Mouse (Mus musculus) heart, postnatal 0 days (tissue): Measurements from ENCODE around the gene Hjurp. TPM values are rescaled to one million over a fixed set of nuclear protein-coding genes. Genes with fewer than 3 reads are reported as not detected.

Experiments used
- ATAC-seq: fragments of 200-750 bp; cut with Nextera tagmentation; 2 replicates; pipeline ENCODE4 v1.8.0; 2017; ENCODE audit warnings: low read depth, moderate number of reproducible peaks, moderate library complexity; ENCODE audit not compliant: insufficient read depth
- DNase-seq: peaks from one replicate; pipeline ENCODE4 v3.0.0-alpha.2; 2016; ENCODE audit warnings: low spot score
- H3K27ac ChIP-seq: fragments of 300-500 bp; sonication (generic); 2 replicates; pipeline ENCODE4 v1.5.1; 2014; ENCODE audit warnings: low read depth, mild to moderate bottlenecking
- H3K27me3 ChIP-seq: fragments of 300-500 bp; sonication (generic); 2 replicates; pipeline ENCODE4 v1.6.1; 2014; ENCODE audit warnings: low read length, mixed read lengths; ENCODE audit not compliant: control insufficient read depth, insufficient read depth
- H3K36me3 ChIP-seq: fragments of 300-500 bp; sonication (generic); replicated peaks from 2 replicates; pipeline ENCODE4 v1.6.1; 2014; ENCODE audit warnings: low read length, mixed read lengths; ENCODE audit not compliant: control insufficient read depth, insufficient read depth
- H3K4me1 ChIP-seq: fragments of 300-500 bp; sonication (generic); 2 replicates; pipeline ENCODE4 v1.6.1; 2014; ENCODE audit warnings: antibody characterized with exemption; ENCODE audit not compliant: control insufficient read depth, insufficient read depth
- H3K4me2 ChIP-seq: fragments of 300-500 bp; sonication (generic); 2 replicates; pipeline ENCODE4 v1.6.1; 2014; ENCODE audit warnings: low read depth, mild to moderate bottlenecking, low read length, moderate library complexity
- H3K4me3 ChIP-seq: fragments of 300-500 bp; sonication (generic); 2 replicates; pipeline ENCODE4 v1.5.1; 2014; ENCODE audit warnings: low read depth, low read length
- H3K9ac ChIP-seq: fragments of 300-500 bp; sonication (generic); replicated peaks from 2 replicates; pipeline ENCODE4 v1.6.1; 2014; ENCODE audit warnings: low read depth, low read length, mixed read lengths
- H3K9me3 ChIP-seq: fragments of 300-500 bp; sonication (generic); replicated peaks from 2 replicates; pipeline ENCODE4 v1.6.1; 2016; ENCODE audit warnings: low read length; ENCODE audit not compliant: control insufficient read depth
- CTCF ChIP-seq: IDR thresholded peaks from 2 replicates; pipeline ENCODE4 v1.5.1; 2016; ENCODE audit warnings: antibody characterized with exemption, control low read depth, low read depth
- EP300 ChIP-seq: IDR thresholded peaks from 2 replicates; pipeline ENCODE4 v1.6.1; 2016; ENCODE audit warnings: antibody characterized with exemption, low read depth
- WGBS: fragments of 180-500 bp; shearing (Covaris S2); extraction: QIAGEN DNeasy Blood & Tissue Kit; methylation state at CpG from one replicate; pipeline ENCODE4 v1.1.7; 2014; 5-methylcytosine and 5-hydroxymethylcytosine counted together
- polyA plus RNA-seq: library from polyadenylated mRNA; unstranded; fragments of >200 nt; fragmentation: Nextera tagmentation; extraction: Ambion mirVana; gene quantifications from 2 replicates; pipeline ENCODE4 v1.2.1, GENCODE M21; 2015
- total RNA-seq: library from RNA; depleted of rRNA; stranded (reverse); fragments of >200 nt; gene quantifications from 2 replicates; pipeline ENCODE4 v1.2.3, GENCODE M21; 2014; ENCODE audit warnings: low replicate concordance; rRNA removed

Gene Hjurp
- total RNA-seq (95.2 and 97.3 TPM in 2 replicates), polyA plus RNA-seq (28.0 and 29.3 TPM in 2 replicates)

DNA sequence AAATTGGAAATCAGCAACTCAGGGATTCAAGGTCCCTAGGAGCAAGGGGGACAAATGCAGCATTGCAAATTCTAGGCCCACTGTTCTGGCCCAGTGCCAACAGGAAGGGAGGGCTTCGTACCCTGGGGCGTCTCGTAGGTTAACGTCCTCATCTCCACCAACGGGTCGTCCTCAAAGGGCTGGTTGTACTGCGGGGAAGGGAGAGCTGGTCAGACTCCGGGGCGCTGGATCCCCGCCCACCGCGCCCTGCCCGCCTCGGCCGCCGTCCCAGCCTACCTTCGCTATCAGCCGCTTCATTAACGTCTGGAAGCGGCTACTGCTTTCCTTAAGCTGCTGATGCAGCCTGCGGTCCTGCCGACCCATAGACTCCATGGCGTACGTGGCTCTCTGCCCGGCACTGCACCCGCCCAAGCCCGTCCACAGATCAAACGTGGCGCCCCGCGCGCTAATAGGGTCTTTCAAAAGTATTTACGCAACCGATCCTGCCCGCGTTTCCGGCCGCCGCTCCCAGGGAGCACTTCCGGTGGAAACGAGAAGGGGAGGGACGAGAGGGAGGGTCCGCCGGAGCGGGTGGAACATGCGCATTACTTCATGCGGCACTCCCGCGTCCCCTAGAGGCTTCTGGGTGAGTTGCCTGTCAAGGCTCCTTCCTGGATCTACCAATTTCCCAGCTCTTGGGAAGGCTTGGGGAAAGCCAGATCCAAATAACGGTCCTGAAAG is at the start of gene Hjurp, which contains the start of gene Trpm8:
Gene Hjurp, minus strand, starts transcription at position 536 of the 720 bp plus-strand sequence.
Gene Trpm8, plus strand, starts transcription at position 564 of the 720 bp plus-strand sequence.
- Histone ChIP-seq H3K9me3 (no peaks in the 10 kb centered on the region), H3K27ac (peak within 1 kb of the TSS; percentile 78), H3K9ac (peak within 1 kb of the TSS; percentile 69), H3K4me1 (peaks cover 26% of the 10 kb centered on the region), H3K36me3 (peaks cover 38% of the 10 kb centered on the region), H3K27me3 (no peaks in the 10 kb centered on the region), H3K4me2 (peak within 1 kb of the TSS; percentile 62), H3K4me3 (peak within 1 kb of the TSS; percentile 57)
- TF ChIP-seq CTCF = peak; percentile 100
- TF ChIP-seq EP300 = no peak
- ATAC-seq (peak; percentile 97), DNase-seq (peak; percentile 100)
- WGBS = under 1% methylated on average over 50 of the region's 50 CpGs

DNA sequence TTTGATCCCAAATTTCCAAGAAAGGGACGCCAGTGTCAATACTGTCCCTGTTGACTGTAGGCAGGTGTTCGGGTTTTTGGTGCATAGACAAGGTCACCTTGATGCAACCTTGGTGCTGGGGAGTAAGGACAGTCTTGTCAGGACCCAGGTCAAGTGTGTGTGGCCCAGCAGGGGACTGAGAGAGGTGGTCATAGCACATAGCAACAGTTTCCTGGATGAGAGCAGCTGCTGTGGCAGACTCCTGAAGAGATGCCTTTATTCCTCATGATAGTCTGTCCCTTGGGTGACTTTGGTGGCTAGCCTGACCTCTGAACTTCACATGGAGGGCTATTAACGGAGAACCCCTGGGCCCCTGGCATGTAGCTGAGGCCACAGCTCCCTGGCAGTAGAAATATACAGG is 45.7 kb upstream of the Hjurp start:
- WGBS = 73% methylated on average over 3 of the region's 3 CpGs
- DNase-seq (no peak), ATAC-seq (no peak)
- H3K4me2 ChIP-seq = no peak overlapping the region
- H3K4me3 ChIP-seq = no peak overlapping the region
- H3K27me3 ChIP-seq = no peaks in the 10 kb centered on the region
- H3K36me3 ChIP-seq = no peaks in the 10 kb centered on the region
- TF ChIP-seq EP300 (no peak), CTCF (no peak)
- no peaks in the 10 kb centered on the region for H3K4me1 ChIP-seq
- H3K9me3 ChIP-seq = no peaks in the 10 kb centered on the region
- no peak overlapping the region for H3K27ac ChIP-seq
- no peak overlapping the region for H3K9ac ChIP-seq

DNA sequence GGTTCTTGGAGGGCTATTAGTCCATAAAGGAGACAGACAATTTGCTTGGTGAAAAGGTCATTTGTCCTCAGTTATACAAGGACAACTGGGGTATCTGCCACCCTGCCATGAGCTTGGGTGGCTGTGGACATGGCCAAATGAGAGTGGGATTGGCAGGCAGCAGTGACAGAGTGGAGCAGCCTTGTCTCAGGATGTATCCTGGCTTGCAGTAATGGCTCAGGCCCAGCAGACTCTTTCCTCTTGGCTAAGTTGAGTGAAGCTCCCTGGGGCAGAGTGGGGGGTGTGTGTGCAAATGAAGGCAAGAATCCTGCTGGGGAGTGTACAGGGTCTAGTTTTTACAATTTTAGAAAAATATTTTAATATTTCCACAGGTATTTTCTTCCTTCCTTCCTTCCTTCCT is 44.7 kb upstream of the Hjurp start:
- no peak for DNase-seq
- Histone ChIP-seq H3K27me3 (no peaks in the 10 kb centered on the region), H3K4me1 (no peaks in the 10 kb centered on the region), H3K27ac (no peak overlapping the region), H3K9ac (no peak overlapping the region), H3K4me3 (no peak overlapping the region), H3K4me2 (no peak overlapping the region), H3K9me3 (no peaks in the 10 kb centered on the region), H3K36me3 (no peaks in the 10 kb centered on the region)
- no peak for ATAC-seq
- no peak for TF ChIP-seq EP300
- no peak for TF ChIP-seq CTCF

DNA sequence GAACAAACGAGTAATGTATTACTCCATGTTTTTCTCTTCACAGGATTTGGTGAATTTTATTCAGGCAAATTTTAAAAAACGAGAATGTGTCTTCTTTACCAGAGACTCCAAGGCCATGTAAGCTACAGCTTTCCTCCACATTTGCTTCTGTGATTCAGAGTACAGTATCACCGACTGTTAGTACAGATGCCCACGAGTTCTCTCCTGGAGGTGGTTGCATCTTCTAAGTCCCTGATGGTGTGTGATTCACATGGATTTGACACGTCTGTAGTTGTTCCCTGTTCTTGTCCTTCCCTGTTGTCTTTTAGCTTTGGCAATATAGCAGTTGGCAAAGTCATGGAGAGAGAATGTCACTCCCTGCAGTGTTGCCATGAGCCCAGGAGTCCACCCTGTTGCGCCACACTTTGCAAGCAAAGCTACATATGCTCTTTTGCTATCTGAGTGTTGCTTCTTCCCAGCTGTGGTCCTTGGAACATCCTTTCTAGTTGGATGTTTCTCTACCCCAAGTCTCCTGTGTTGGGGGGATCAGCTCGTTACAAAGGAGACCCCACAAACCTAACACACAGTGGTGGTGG is 43.5 kb upstream of the Hjurp start:
- no peaks in the 10 kb centered on the region for H3K36me3 ChIP-seq
- ATAC-seq = no peak
- H3K9me3 ChIP-seq = no peaks in the 10 kb centered on the region
- DNase-seq = no peak
- no peak overlapping the region for H3K27ac ChIP-seq
- WGBS = 72% methylated on average over 7 of the region's 7 CpGs
- H3K9ac ChIP-seq = no peak overlapping the region
- H3K4me3 ChIP-seq = no peak overlapping the region
- no peak overlapping the region for H3K4me2 ChIP-seq
- TF ChIP-seq CTCF (no peak), EP300 (no peak)
- no peaks in the 10 kb centered on the region for H3K4me1 ChIP-seq
- H3K27me3 ChIP-seq = no peaks in the 10 kb centered on the region

DNA sequence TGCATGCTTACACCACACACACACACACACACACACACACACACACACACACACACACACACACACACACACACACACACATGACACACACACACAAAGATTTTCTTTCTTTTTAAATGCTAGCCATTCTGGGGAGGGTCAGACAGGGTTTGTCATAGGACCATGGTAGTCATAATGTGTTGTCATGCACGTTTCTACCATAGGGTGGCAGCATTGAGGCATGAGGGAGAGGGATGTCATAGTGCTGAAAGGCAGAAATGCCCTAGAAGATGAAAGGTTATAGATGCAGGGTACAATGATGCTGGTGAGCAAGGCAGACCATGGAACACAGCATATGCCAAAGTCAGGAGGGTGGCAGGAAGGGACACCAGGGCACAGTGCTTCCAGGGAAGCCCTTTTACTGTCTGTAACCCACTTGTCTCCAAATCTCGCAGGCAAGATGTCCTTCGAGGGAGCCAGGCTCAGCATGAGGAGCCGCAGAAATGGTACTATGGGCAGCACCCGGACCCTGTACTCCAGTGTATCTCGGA is 41.2 kb upstream of the Hjurp start:
- H3K9me3 ChIP-seq = no peaks in the 10 kb centered on the region
- H3K27ac ChIP-seq = no peak overlapping the region
- DNase-seq = no peak
- no peak overlapping the region for H3K9ac ChIP-seq
- H3K27me3 ChIP-seq = no peaks in the 10 kb centered on the region
- 66% methylated on average over 6 of the region's 6 CpGs for WGBS
- H3K4me1 ChIP-seq = no peaks in the 10 kb centered on the region
- no peak overlapping the region for H3K4me3 ChIP-seq
- H3K36me3 ChIP-seq = no peaks in the 10 kb centered on the region
- H3K4me2 ChIP-seq = no peak overlapping the region
- TF ChIP-seq EP300 (no peak), CTCF (peak; percentile 75)
- no peak for ATAC-seq
